Mouse (Mus musculus) kidney, adult 9 months (tissue): ENCODE results near the gene Sec1.

Experiments used
- DNase-seq: peaks from one replicate; pipeline ENCODE4 v3.0.0; 2022

Sec1 gene

DNA sequence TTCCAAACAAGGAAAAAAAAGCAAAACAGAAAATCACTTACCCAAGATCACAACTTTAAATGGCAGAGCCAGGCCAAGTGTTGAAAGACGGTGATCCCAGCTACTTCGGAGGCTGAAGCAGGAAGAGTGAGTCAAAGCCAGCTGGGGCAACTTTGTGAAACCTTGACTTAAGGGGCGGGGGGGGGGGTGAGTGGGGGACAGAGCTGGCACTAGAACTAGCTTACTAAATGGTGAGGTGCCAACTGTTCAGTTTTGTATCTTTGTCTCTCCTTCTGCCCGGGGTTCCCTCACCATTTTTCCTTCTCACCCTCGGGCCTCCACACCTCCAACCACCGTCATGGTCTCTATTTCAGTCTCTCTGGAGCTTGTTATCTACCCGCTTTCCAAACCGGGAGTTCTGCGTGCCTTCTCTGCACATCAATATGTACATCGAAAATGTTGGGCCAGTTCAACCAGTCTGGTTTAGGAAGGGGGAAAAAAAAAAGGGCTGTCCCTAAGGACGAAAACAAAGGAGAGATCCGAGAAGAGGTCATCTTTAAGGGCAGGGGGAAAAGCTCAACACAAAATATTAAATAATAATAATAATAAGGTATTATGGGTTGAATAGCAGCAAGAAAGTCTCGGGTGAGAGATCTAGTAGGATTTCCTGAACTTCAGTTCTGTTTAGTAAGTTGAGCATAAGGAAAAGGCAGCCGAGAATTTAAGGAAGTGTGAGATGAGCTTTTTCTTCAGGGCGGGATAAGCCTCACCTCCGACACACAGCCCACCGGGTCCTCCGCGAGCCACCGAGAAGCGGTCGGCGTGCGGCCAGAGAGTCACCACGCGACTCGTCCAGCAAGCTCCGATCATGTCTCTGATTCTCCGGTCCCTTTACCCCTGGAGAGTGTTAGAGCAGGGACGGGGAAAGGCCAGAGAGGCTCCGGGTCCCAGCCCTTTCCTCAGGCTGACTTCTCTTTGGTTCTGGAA lies 23.0 kb upstream of the Sec1 start:
- DNase-seq, result peak; percentile 33

DNA sequence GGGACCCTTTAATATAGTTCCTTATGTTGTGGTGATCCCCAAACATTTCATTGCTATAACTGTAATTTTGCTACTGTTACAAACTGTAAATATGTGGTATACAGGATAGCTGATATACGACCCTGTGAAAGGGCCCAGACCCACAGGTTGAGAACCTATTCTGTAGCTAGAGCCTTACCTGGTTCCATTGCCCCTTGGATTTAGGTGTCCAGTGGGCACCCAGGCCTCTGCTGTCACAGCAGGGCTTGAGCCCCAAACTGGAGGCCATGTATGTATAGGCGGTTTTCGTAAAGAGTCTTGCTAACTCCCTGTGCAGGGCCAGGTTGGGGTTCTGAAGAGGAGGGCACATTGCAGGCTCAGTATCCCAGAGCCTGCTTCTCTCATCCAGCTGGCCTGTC lies 22.3 kb upstream of the Sec1 start:
- DNase-seq, result peak; percentile 26

DNA sequence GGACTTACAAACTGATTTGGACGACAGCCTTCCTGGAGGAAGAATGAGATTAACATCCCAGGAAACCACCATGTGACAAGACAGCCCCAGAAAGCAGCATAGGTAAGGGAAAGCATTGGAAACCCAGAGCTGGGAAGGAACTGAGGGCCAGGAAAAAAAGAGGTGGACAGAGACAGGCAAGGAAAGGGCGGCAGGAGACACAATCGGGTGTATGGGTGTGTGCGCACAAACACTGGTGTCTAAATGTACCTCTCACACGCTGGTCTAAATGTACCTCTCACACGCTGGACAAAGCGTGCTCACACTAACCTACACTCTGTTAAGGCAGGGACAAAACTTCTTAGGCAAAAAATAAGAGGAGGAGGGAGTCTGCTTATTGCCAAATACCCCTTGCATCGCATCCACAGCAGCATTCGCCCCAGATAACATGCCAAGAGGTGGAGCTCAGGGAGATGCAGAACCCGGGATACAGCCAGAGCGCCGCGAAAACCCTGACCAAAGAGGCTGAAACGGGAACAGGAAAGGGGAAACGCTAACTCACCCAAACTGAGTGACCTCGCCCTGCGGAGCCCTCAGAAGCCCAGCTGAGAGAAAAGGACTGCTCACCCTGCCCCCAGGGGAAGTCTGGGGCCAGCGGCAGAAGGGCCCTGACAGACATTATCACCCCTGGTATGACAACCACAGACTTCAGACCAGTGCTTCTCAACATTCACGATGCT lies 21.7 kb upstream of the Sec1 start:
- peak; percentile 42 for DNase-seq

DNA sequence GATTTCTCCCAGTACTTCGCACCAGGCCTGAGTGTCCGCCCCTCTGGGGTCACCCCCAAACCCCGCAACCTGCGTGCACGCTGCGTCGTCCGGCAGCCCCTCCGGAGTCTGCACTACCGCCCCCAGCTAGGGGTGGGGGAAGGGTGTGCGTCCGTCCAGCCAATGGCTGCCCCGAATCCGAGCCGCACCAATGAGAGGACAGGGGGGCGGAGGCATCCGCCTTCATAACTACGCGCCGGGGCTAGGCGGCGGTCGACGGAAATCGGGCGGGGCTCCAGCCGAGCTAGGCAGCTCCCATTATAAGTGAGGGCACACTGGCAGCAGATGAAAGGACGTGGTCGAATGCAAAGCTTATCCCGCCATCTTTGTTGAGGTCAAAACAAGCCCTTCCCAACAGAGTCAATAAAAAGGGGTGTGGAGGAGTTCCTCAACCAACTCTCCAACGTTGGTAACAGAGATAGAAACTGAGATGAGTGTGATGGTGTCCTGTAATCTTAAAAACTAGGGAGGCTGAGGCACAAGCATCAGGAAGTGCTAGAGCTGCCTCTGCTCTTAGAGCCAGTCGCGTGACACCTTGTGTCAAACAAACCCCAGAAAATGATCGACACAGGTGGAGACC lies 21.0 kb upstream of the Sec1 start, which contains the start of gene Rpl18:
Gene Rpl18 (plus strand): TSS at position 368 of the 619 bp plus-strand sequence.
- DNase-seq, result peak; percentile 99

DNA sequence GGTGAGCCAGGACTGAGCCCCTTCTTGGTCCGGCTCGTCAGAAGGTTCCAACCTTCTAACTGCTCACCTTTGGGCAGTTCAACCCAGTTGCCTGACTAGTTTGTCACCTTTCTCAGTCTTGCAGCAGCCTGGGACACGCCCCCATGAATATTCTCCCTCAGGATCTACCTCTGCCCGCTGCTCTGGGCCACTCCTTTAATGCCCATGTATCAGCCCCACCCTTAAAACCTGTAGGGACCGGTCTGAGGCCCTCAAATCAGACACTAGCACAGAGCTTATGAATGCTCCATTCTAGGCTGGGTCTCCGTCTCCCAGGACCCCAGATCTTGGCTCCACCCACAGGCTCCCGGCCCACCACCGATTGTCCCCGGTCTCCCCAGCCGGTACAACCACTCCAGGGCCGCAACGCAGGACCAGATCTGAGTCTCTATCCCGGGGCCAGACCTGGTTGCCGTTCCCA lies 20.5 kb upstream of the Sec1 start:
- peak; percentile 79 for DNase-seq

DNA sequence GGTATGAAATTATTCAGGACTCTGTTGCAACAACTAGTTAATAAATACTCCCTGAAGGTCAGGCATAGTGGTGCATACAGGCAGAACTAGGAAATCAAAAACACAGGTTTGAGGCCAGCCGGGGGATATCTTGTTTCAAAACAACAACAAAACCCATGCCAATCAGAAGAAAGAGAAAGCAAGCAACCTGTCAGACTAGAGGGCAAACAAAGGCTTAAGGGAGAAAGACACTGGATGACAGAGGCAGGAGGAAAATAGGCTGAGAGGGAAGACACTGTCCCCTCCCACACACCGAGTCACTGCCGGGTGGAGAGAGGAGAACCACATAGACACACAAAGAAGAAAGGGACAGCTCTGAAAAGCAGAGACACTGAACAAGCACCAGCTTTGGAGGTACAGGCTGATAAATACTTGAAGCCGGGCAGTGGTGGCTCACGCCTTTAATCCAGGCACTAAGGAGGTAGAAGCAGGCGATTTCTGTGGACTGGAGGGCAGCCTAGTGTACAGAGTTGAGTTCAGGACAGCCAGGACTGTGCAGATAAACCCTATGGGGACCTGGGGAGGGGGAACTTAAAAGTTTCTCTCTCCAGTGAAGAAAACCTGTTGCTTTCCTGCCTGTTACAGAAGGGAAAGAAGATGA lies 19.8 kb upstream of the Sec1 start:
- DNase-seq, result peak; percentile 55

DNA sequence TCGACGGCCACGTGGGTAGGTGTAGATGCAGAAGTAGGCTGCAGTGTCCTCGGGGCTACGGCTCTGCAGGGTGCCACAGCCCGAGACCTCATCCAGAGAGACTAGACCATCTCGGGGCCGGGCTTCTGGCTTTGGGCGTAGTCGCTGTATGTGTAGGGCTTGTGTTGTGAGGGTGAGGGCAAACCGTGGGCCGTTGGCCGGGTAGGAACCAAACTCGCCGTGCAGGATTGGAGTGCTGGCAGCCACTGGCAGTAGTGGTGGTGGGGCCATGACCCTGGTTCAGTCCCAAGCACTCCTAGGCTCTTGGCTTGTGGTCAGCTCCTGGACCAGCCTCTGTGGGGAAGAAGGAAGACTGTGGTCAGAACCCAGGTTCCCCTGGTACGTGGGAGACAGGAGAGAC lies 19.2 kb upstream of the Sec1 start:
- peak; percentile 54 for DNase-seq

DNA sequence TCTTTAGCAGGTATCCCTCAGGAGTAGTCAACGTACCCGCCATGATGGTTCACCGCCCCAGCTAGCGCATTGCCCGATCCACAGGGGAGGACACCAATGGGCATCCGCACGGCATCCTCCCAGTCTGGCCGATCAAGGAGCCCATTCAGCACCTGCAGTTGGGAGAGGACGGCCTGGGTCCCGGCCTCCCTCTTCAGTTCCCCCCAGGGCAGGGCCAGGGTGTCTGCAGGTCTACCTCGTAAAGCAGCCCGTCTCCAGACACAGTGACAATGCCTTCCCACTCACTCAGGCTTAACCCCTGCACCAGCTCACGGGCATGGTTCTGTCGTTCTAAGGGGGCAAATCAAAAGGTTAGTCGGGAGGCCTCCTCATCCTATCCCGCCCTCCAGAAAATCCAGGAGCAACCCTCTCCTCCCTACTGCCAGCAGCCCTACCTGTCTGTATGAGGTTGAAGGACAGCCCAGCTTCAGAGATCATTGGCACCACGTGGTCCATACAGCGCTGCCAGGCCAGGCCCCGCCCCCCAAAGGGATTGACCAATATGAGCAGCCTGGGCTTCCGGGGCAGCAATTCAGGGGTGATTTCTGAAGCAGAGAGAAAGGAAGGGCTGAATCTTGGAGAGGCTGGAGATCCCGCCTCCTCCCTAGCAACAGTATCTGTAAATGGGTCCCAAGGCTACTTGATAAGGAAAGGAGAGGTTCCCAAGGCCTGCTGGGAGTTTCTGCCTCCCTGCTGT lies 18.0 kb upstream of the Sec1 start:
- DNase-seq, result peak; percentile 97

DNA sequence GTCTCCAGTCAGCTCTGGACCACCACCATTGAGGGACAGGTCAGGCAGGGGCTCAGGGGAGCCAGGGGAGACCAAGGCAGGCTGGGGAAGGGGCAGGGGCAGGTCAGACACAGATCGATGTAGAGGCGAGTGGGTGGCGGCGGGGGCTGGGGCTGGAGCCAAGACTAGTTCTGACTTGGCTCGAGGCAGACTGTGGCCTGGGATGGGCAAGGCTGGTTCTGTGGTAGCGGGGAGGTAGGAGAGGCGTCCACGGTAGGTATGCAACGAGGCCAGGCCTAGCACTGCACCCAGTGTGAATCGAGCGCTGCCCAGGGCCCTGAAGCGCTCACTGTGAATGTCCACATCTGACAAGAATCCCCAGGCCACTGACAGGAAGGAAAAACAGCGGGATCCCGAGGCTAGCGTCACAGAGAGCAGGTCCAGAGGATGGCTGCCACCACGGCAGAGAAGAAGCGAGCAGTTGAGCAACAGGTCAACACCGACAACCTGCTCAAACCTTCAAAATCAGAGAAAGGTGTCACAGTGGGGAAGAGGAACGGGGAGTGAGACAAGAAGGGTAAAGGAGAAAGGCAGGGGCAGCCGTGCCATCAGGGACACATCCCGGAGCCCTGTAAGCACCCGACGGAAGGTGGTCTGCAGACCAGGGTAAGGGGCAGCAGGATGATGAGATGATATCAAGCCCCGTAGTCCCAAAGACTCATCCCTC lies 17.3 kb upstream of the Sec1 start:
- DNase-seq, result peak; percentile 66

DNA sequence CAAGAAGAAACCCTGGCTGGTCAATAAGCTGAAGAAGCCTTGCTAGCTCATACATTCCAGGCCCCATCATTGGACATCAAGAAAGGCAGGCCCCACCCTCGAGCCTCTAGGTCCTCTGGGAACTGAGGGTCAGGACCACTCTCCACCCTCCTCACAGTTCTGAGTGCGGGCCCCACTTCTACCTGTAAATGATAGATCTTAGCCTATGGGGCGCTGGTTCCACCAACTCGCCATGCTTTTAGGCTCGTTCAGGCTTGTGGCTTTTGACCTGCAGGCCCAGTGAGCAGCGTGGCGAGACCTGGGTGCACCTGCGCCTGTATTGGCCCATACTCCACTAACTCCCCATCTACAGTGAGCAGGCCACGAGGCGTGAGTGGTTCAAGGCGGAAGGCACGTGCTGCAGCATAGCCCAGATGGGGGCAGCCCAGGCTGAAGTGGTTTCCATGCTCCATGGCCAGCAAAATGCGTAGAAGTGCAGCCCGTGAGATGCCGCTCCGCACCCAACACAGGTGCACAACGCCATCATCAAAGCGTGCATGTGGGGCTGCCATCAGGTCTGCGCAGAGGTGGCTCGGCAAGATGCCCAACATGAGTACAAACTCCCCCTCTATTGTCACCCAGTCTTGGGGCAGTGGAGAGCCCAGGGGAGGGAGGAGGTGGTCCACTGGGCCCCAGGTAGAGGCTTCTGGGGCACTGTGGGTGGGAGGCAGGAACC lies 16.4 kb upstream of the Sec1 start:
- peak; percentile 68 for DNase-seq

DNA sequence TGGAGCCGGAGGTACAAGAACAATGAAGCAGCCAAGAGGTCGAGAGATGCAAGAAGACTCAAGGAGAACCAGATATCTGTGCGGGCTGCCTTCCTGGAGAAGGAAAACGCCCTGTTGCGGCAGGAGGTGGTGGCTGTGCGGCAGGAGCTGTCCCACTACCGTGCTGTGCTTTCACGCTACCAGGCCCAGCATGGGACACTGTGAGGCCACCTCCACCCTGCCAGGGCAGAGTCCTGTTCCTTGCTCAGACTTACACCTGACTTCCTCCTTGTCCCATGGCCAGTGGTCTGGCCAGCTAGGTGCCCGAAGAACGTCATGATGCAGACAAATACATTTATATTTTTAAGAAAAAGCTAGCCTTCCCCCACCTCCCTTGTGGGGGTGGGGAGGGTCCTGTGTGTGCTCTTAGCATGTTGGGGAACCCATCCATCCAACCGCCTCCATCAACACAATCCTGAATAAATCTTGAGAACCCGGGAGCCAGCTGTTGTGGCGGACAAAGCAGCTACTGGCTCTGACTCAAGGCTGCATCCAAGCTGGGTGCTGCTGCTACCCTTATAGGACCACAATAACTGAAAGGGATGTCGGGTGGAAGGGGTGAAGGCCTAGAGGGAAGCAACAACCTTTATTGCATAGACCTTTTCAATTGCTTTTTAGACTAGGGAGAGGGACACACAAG lies 15.6 kb upstream of the Sec1 start:
- peak; percentile 52 for DNase-seq

DNA sequence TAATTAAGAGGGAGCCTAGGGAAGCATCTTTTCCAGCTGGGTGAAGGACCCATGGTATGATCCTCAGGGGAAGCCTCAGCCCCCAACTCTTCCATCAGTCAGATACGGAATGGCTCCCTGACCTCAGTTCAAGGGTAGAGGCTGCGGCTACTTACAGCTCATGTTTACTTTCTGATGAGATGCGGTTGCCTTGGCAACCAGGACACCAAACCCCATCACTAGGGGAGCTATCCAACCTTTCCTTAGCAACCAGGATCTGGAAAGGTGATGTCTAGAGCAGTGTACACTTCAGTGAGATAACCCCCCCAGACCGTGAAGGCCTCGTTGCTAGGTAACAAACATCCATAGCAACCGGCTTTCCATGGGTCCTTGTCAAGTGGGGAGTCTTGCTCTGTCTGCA lies 14.8 kb upstream of the Sec1 start:
- peak; percentile 51 for DNase-seq

DNA sequence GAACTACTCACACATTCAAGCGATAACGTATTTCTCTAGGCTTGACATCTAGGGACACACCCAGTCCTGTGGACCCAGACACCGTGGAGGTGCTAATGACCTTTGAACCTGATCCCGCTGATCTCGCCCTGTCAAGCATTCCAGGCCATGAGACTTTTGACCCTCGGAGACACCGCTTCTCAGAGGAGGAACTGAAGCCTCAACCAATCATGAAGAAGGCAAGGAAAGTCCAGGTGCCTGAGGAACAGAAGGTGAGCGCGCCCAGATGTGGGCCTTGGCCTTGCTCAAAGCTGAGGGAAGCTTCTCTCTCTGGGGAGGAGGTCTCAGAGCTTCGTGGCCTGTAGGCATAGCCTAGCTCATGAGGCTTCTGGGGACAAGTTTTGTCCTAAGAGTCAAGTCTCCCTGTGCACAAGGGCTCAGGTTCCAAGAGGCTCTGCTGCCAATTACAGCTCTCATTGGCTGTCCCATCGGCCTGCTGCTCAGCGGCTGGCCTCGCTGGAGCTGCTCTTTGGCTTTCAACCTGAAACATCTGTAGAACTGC lies 14.1 kb upstream of the Sec1 start:
- peak; percentile 94 for DNase-seq

DNA sequence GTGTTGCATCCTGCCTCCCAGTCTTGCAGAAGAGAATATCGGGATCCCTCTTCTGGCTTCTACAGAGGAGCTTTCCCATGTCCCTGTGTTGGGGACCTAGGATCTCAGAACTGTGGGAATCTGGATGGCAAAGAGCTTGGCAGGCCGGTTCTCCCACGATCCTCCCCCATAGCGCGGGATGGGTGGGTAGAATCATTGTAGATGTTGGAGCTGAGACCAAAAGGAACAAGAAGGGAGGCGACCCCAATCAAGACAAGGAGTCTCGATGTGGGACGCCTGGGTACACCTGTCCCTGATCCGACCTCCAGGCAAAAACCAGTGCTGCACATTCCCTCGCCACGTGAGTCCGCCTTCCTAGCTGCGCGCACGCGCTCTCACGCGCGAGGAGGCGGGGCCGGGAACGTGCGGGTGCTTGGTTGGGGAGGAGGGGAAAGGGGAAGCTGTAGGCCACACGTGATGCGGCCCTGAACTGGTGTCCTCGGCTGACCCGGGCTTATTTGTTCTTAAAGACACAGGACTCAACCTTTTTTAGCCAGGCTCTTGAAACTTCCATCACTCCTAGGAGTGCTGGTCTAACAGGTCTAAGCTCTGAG lies 13.3 kb upstream of the Sec1 start:
- peak; percentile 100 for DNase-seq

DNA sequence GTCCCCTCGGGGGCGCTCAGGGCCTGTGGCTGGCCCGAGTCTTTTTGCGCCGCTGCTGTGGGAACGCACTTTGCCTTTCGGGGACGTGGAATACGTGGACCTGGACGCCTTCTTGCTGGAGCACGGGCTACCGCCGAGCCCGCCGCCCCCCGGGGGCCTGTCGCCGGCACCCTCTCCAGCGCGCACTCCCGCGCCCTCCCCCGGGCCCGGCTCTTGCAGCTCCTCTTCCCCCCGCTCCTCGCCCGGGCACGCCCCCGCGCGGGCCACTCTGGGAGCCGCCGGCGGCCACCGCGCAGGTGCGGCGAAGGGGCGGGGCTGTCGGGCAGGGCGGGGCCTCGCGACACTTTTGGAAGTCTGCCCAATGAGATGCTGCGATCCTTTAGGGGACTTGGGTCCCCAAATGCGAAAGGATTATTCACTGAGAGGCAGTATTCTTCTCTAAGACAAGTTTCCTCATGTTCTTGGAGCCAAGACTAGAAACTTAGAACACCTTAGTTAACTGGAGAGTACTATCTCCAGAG lies 12.6 kb upstream of the Sec1 start:
- DNase-seq, result peak; percentile 93

DNA sequence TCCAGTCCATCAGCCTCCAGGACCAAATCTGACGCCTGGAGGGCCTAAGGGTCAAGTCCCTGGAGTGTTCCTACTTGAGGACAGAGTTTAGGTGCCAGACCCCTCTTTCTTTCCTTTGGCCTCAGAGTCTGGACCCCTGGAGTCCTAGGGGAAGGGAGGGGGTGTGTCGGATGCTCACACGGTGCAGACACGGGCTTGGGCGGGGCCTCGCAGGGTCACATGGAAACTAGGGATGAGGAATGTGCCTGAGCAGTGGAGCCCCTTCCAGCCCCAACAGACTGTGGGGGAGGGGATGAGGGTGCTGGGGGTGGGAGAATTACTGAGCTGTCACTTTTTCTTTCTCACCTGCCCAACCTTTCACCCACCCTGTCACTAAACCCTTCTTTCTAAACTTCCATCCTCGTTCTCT lies 11.7 kb upstream of the Sec1 start:
- peak; percentile 98 for DNase-seq

DNA sequence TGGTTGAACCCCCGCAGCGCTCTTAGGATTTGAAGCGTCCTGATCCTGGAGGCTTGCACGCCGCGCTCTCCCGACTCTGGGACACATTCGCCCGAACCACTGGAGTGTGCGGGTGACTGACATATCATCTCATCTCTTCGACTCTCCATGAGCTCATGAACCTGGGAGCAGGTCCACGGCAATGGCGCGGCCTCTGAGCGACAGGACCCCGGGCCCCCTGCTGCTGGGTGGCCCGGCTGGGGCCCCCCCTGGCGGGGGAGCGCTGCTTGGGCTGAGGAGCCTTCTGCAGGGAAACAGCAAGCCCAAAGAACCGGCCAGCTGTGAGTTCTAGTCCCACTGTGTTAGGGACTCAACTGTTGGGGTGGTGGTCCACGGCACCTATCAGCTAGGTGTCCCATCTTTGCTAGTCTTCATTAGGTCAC lies 11.3 kb upstream of the Sec1 start:
- DNase-seq, result no peak

DNA sequence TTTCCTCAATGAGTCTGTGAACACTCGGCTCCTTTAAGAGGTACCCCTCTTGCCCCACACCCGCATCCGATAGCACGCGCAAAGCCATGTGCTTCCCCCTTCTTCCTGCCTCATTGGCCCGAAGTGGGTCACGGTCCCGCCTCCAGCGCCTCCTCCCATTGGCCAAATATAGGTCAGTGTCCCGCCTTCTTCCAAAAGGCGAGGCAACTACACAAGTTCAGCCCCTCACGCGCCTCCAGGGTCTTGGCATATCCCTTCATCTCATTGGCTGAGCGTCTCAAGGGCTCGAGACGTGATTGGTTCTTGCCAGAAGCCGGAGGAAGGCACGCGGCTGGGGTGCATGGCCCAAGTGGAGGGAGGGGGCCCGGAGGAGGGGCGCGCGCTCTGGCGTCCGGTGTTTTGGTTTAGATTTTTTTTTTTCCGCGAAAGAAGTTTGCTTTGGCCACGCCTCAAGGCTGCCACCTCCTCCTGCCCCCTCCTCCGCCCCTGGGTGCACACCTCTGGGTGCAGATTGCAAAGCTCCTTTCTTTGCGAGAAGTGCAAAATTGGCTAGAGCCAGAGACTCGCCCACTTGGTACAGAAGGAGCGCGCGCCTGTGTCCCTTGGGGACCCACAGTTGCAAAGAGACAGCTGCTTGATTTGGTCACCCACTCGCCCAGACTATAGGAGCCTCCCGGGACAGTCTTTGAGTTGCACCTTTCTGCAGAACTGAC lies 10.7 kb upstream of the Sec1 start, which contains the start of gene Dbp:
Gene Dbp (plus strand): TSS at position 359 of the 713 bp plus-strand sequence.
- peak; percentile 100 for DNase-seq
